Mouse (Mus musculus): ENCODE measurements around the gene Nfat5. TPM values are rescaled to one million over a fixed set of nuclear protein-coding genes. Genes with fewer than 3 reads are reported as not detected.
A peak's percentile ranks its signal among the peaks of the same experiment; 100 is the strongest.

Nfat5 gene
- polyA plus RNA-seq, 1 experiment from 2014 or later = 15.2 TPM

- Histone ChIP-seq H3K4me2 (replicated peaks) (peak overlapping the region; percentile 70), H3K9ac (peak overlapping the region; percentile 94), H3K9me3 (no peaks in the 10 kb centered on the region), H3K4me1 (peaks cover 11% of the 10 kb centered on the region), H3K27ac (peak overlapping the region; percentile 92), H3K4me3 (peak overlapping the region; percentile 98), H3K27me3 (replicated peaks) (no peaks in the 10 kb centered on the region), H3K36me3 (no peaks in the 10 kb centered on the region)
- WGBS = under 1% methylated on average over 75 of the region's 98 CpGs
- peak; percentile 55 for ATAC-seq (ENCODE audit: low FRiP score, low read depth)
Measured at GRCm38 (mm10) chr8:107293641-107294628, 665 bp downstream of the Nfat5 start.

- no peak overlapping the region for H3K27ac ChIP-seq
- no peak overlapping the region for H3K9ac ChIP-seq
- ATAC-seq (ENCODE audit: low FRiP score, low read depth) = no peak
- no peaks in the 10 kb centered on the region for H3K36me3 ChIP-seq
- no peaks in the 10 kb centered on the region for H3K9me3 ChIP-seq
- H3K4me2 ChIP-seq (replicated peaks) = 0 out of 2 replicates have a peak overlapping the region, but pooled peaks have one; percentile 70
- WGBS = 85% methylated on average over 1 of the region's 1 CpGs
- no peak overlapping the region for H3K4me3 ChIP-seq
- no peaks in the 10 kb centered on the region for H3K27me3 ChIP-seq (replicated peaks)
- H3K4me1 ChIP-seq = peaks cover 11% of the 10 kb centered on the region
Measured at GRCm38 (mm10) chr8:107295450-107295849, 2.2 kb downstream of the Nfat5 start.

- no peak overlapping the region for H3K4me3 ChIP-seq
- H3K9me3 ChIP-seq = no peaks in the 10 kb centered on the region
- no peak overlapping the region for H3K4me2 ChIP-seq (replicated peaks)
- no peak overlapping the region for H3K27ac ChIP-seq
- H3K9ac ChIP-seq = no peak overlapping the region
- H3K36me3 ChIP-seq = no peaks in the 10 kb centered on the region
- no peak for ATAC-seq (ENCODE audit: low FRiP score, low read depth)
- no peaks in the 10 kb centered on the region for H3K4me1 ChIP-seq
- no peaks in the 10 kb centered on the region for H3K27me3 ChIP-seq (replicated peaks)
Measured at GRCm38 (mm10) chr8:107311876-107312275, 18.6 kb downstream of the Nfat5 start.

- Histone ChIP-seq H3K27ac (no peak overlapping the region), H3K4me3 (no peak overlapping the region), H3K9ac (no peak overlapping the region), H3K4me1 (no peaks in the 10 kb centered on the region), H3K9me3 (no peaks in the 10 kb centered on the region), H3K27me3 (replicated peaks) (no peaks in the 10 kb centered on the region), H3K4me2 (replicated peaks) (no peak overlapping the region), H3K36me3 (no peaks in the 10 kb centered on the region)
- WGBS = 0% methylated on average over 1 of the region's 1 CpGs
- ATAC-seq (ENCODE audit: low FRiP score, low read depth) = no peak
Measured at GRCm38 (mm10) chr8:107324142-107324541, 30.9 kb downstream of the Nfat5 start.

- Histone ChIP-seq H3K27me3 (replicated peaks) (no peaks in the 10 kb centered on the region), H3K9ac (no peak overlapping the region), H3K27ac (no peak overlapping the region), H3K4me3 (no peak overlapping the region), H3K4me1 (no peaks in the 10 kb centered on the region), H3K4me2 (replicated peaks) (no peak overlapping the region), H3K36me3 (no peaks in the 10 kb centered on the region), H3K9me3 (no peaks in the 10 kb centered on the region)
- 89% methylated on average over 1 of the region's 1 CpGs for WGBS
- ATAC-seq (ENCODE audit: low FRiP score, low read depth) = no peak
Measured at GRCm38 (mm10) chr8:107329595-107329994, 36.3 kb downstream of the Nfat5 start.

GRCm38 (mm10) chr8:107336480-107336879 lies 43.2 kb downstream of the Nfat5 start:
- Histone ChIP-seq H3K4me1 (no peaks in the 10 kb centered on the region), H3K36me3 (peaks cover 10% of the 10 kb centered on the region; the same call in 1 of the 2 replicates), H3K4me3 (no peak overlapping the region), H3K27me3 (replicated peaks) (no peaks in the 10 kb centered on the region), H3K9ac (no peak overlapping the region), H3K9me3 (no peaks in the 10 kb centered on the region), H3K4me2 (replicated peaks) (no peak overlapping the region), H3K27ac (no peak overlapping the region)
- WGBS = 94% methylated on average over 1 of the region's 1 CpGs
- no peak for ATAC-seq (ENCODE audit: low FRiP score, low read depth)

GRCm38 (mm10) chr8:107370311-107370710 lies 77.0 kb downstream of the Nfat5 start:
- Histone ChIP-seq H3K27me3 (replicated peaks) (no peaks in the 10 kb centered on the region), H3K4me1 (no peaks in the 10 kb centered on the region), H3K4me2 (replicated peaks) (no peak overlapping the region), H3K4me3 (no peak overlapping the region), H3K9ac (no peak overlapping the region), H3K27ac (no peak overlapping the region), H3K9me3 (no peaks in the 10 kb centered on the region), H3K36me3 (peaks cover 45% of the 10 kb centered on the region)
- no peak for ATAC-seq (ENCODE audit: low FRiP score, low read depth)
- WGBS = 84% methylated on average over 4 of the region's 4 CpGs

- WGBS = 92% methylated on average over 3 of the region's 3 CpGs
- no peak overlapping the region for H3K4me2 ChIP-seq (replicated peaks)
- no peak overlapping the region for H3K27ac ChIP-seq
- H3K4me3 ChIP-seq = no peak overlapping the region
- no peaks in the 10 kb centered on the region for H3K9me3 ChIP-seq
- no peaks in the 10 kb centered on the region for H3K4me1 ChIP-seq
- peaks cover 17% of the 10 kb centered on the region for H3K36me3 ChIP-seq
- ATAC-seq (ENCODE audit: low FRiP score, low read depth) = no peak
- H3K27me3 ChIP-seq (replicated peaks) = no peaks in the 10 kb centered on the region
- no peak overlapping the region for H3K9ac ChIP-seq
Measured at GRCm38 (mm10) chr8:107377346-107377745, 84.1 kb downstream of the Nfat5 start.

- H3K9ac ChIP-seq = no peak overlapping the region
- H3K4me3 ChIP-seq = no peak overlapping the region
- no peak overlapping the region for H3K4me2 ChIP-seq (replicated peaks)
- H3K4me1 ChIP-seq = no peaks in the 10 kb centered on the region
- H3K27ac ChIP-seq = no peak overlapping the region
- WGBS = 95% methylated on average over 8 of the region's 8 CpGs
- H3K27me3 ChIP-seq (replicated peaks) = no peaks in the 10 kb centered on the region
- no peaks in the 10 kb centered on the region for H3K9me3 ChIP-seq
- ATAC-seq (ENCODE audit: low FRiP score, low read depth) = no peak
- H3K36me3 ChIP-seq = peaks cover 17% of the 10 kb centered on the region
Measured at GRCm38 (mm10) chr8:107380734-107381133, 87.5 kb downstream of the Nfat5 start.

- H3K9me3 ChIP-seq = no peaks in the 10 kb centered on the region
- no peaks in the 10 kb centered on the region for H3K4me1 ChIP-seq
- H3K27me3 ChIP-seq (replicated peaks) = no peaks in the 10 kb centered on the region
- ATAC-seq (ENCODE audit: low FRiP score, low read depth) = no peak
- no peak overlapping the region for H3K9ac ChIP-seq
- peaks cover 17% of the 10 kb centered on the region for H3K36me3 ChIP-seq
- WGBS = 94% methylated on average over 4 of the region's 4 CpGs
- H3K4me3 ChIP-seq = no peak overlapping the region
- no peak overlapping the region for H3K4me2 ChIP-seq (replicated peaks)
- no peak overlapping the region for H3K27ac ChIP-seq
Measured at GRCm38 (mm10) chr8:107381666-107382065, 88.4 kb downstream of the Nfat5 start.

- no peak overlapping the region for H3K4me2 ChIP-seq (replicated peaks)
- H3K4me3 ChIP-seq = no peak overlapping the region
- ATAC-seq (ENCODE audit: low FRiP score, low read depth) = no peak
- no peaks in the 10 kb centered on the region for H3K27me3 ChIP-seq (replicated peaks)
- H3K27ac ChIP-seq = no peak overlapping the region
- H3K4me1 ChIP-seq = no peaks in the 10 kb centered on the region
- H3K9me3 ChIP-seq = no peaks in the 10 kb centered on the region
- WGBS = 75% methylated on average over 4 of the region's 4 CpGs
- H3K9ac ChIP-seq = no peak overlapping the region
- peaks cover 17% of the 10 kb centered on the region for H3K36me3 ChIP-seq
Measured at GRCm38 (mm10) chr8:107382898-107383297, 89.6 kb downstream of the Nfat5 start.

- 65% methylated on average over 5 of the region's 5 CpGs for WGBS
- Histone ChIP-seq H3K4me1 (no peaks in the 10 kb centered on the region), H3K27me3 (replicated peaks) (no peaks in the 10 kb centered on the region), H3K27ac (no peak overlapping the region), H3K4me2 (replicated peaks) (no peak overlapping the region), H3K4me3 (no peak overlapping the region), H3K9me3 (no peaks in the 10 kb centered on the region), H3K9ac (no peak overlapping the region), H3K36me3 (peaks cover 10% of the 10 kb centered on the region; the same call in 1 of the 2 replicates)
- no peak for ATAC-seq (ENCODE audit: low FRiP score, low read depth)
Measured at GRCm38 (mm10) chr8:107384651-107385050, 91.4 kb downstream of the Nfat5 start.

Data from neural tube, embryonic 12.5 days (tissue).